Mouse (Mus musculus) left cerebral cortex, adult 11 months (tissue): ENCODE data around the gene Sema4d.

Experiments
- DNase-seq: peaks from one replicate; pipeline ENCODE4 v3.0.0; 2022; ENCODE audit warnings: low spot score

The Sema4d gene

GRCm38 (mm10) chr13:51778351-51778982 lies 15.1 kb downstream of the Sema4d start:
- peak; percentile 59 for DNase-seq

- DNase-seq: no peak
These were observed 15.7 kb downstream of the Sema4d start for GRCm38 (mm10) chr13:51777738-51778274.

- peak; percentile 68 for DNase-seq
These were observed 16.4 kb downstream of the Sema4d start for GRCm38 (mm10) chr13:51777048-51777737.

GRCm38 (mm10) chr13:51776160-51776737 lies 17.3 kb downstream of the Sema4d start:
- no peak for DNase-seq

- DNase-seq: no peak
These were observed 21.7 kb downstream of the Sema4d start for GRCm38 (mm10) chr13:51771802-51772206.

GRCm38 (mm10) chr13:51770647-51771427 lies 22.7 kb downstream of the Sema4d start:
- no peak for DNase-seq

- no peak for DNase-seq
These were observed 25.4 kb downstream of the Sema4d start for GRCm38 (mm10) chr13:51767991-51768761.

GRCm38 (mm10) chr13:51767513-51767912 lies 26.0 kb downstream of the Sema4d start:
- no peak for DNase-seq

GRCm38 (mm10) chr13:51766756-51767155 lies 26.8 kb downstream of the Sema4d start:
- no peak for DNase-seq

- DNase-seq: no peak
These were observed 28.2 kb downstream of the Sema4d start for GRCm38 (mm10) chr13:51765369-51765768.

GRCm38 (mm10) chr13:51763019-51763698 lies 30.4 kb downstream of the Sema4d start:
- DNase-seq: no peak

GRCm38 (mm10) chr13:51761186-51761813 lies 32.2 kb downstream of the Sema4d start:
- no peak for DNase-seq

- DNase-seq: no peak
These were observed 34.1 kb downstream of the Sema4d start for GRCm38 (mm10) chr13:51759256-51759987.

- DNase-seq: no peak
These were observed 35.1 kb downstream of the Sema4d start for GRCm38 (mm10) chr13:51758428-51758827.

- no peak for DNase-seq
These were observed 36.4 kb downstream of the Sema4d start for GRCm38 (mm10) chr13:51757099-51757498.

- no peak for DNase-seq
These were observed 37.0 kb downstream of the Sema4d start for GRCm38 (mm10) chr13:51756563-51756962.

- no peak for DNase-seq
These were observed 37.5 kb downstream of the Sema4d start for GRCm38 (mm10) chr13:51756019-51756418.

GRCm38 (mm10) chr13:51755584-51755983 lies 38.0 kb downstream of the Sema4d start:
- no peak for DNase-seq

- DNase-seq: no peak
These were observed 38.9 kb downstream of the Sema4d start for GRCm38 (mm10) chr13:51754559-51755126.
